Mouse (Mus musculus): ENCODE data around the gene Fam76a. TPM values are rescaled to one million over a fixed set of nuclear protein-coding genes. Genes with fewer than 3 reads are reported as not detected.
A peak's percentile ranks its signal among the peaks of the same experiment; 100 is the strongest.

The Fam76a gene
- total and polyA plus RNA-seq, 3 experiments = 10.3 to 11.5 (median 10.8) TPM

DNA sequence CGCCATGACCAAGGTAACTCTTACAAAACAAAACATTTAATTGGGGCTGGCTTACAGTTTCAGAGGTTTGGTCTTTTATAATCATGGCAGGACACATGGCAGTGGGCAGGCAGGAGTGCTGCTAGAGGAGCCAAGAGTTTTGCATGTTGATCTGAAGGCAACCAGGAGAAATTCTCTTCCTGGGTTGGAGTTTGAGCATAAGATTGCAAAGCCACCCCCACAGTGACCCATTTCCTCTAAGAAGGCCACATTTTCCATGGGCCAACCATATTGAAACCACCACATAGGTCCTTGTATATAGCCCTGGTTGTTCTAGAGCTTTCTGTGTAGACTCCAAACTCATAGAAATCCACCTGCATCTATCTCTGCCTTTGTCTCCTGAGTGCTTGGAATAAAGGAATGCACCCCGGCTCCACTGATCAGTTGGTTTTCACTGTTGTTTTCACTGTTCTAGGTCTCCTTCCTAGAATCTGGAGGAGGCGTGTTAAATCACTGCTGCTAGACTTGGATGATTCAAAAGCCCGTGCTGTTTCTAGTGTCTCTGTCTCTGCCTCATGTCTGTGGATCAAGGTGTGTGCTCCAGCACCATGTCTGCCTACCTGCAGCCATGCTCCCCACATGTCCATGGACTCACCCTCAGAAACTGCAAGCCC lies 10.5 kb upstream of the Fam76a start:
- Histone ChIP-seq H3K4me1 (ENCODE audit: control insufficient read depth in 1 of 2, insufficient read depth in 2 of 2) (peaks cover 0 to 13% of the 10 kb centered on the region in 2 experiments), H3K27ac (ENCODE audit: insufficient read depth, low read depth) (no peak overlapping the region), H3K79me2 (replicated peaks; ENCODE audit: control insufficient read depth, extremely low read depth, insufficient read depth, poor library complexity, severe bottlenecking) (no peaks in the 10 kb centered on the region), H3K36me3 (replicated peaks in 1 of 2; ENCODE audit: control insufficient read depth in 1 of 2, insufficient read depth in 1 of 2, low read length in 1 of 2) (no peaks in the 10 kb centered on the region), H3K4me2 (ENCODE audit: insufficient read depth, low read depth, poor library complexity, severe bottlenecking) (no peak overlapping the region; the same call in 1 of the 2 replicates), H3K9ac (ENCODE audit: insufficient read depth, low read depth) (no peak overlapping the region), H3K27me3 (replicated peaks) (peaks cover 4% of the 10 kb centered on the region), H3K9me3 (replicated peaks; ENCODE audit: low read length) (no peaks in the 10 kb centered on the region), H3K4me3 (replicated peaks in 1 of 3; ENCODE audit: low read depth in 2 of 3, low read length in 2 of 3, poor library complexity in 1 of 3) (no peak overlapping the region)
- dilution Hi-C loops (cut with MboI; ENCODE audit: extremely low pct_ligation_motif_present, extremely low pct_unique_long_range_greater_than_20kb, low sequenced_read_pairs) (no loop called here), in situ Hi-C loops (cut with MboI; ENCODE audit: low pct_ligation_motif_present, low pct_unique_long_range_greater_than_20kb, low sequenced_read_pairs) (no loop called here)
- TF ChIP-seq ETS1 (conservative IDR thresholded peaks at IDR 0.05; ENCODE audit: low read depth, low read length) (no peak), EP300 (IDR thresholded peaks at IDR 0.05; ENCODE audit: low read length) (0 out of 2 replicates have a peak, but pooled peaks have one; percentile 44), MAZ (IDR thresholded peaks at IDR 0.05; ENCODE audit: low read depth, low read length) (no peak)
- DNase-seq (ENCODE audit: extremely low read depth) = no peak

- H3K9me3 ChIP-seq (replicated peaks; ENCODE audit: low read length) = no peaks in the 10 kb centered on the region
- peak; percentile 79 for DNase-seq (ENCODE audit: extremely low read depth)
- dilution Hi-C loops (cut with MboI; ENCODE audit: extremely low pct_ligation_motif_present, extremely low pct_unique_long_range_greater_than_20kb, low sequenced_read_pairs) (no loop called here), in situ Hi-C loops (cut with MboI; ENCODE audit: low pct_ligation_motif_present, low pct_unique_long_range_greater_than_20kb, low sequenced_read_pairs) (no loop called here)
- no peaks in the 10 kb centered on the region for H3K36me3 ChIP-seq (replicated peaks in 1 of 2; ENCODE audit: control insufficient read depth in 1 of 2, insufficient read depth in 1 of 2, low read length in 1 of 2)
- no peak overlapping the region for H3K9ac ChIP-seq (ENCODE audit: insufficient read depth, low read depth)
- H3K27me3 ChIP-seq (replicated peaks) = peaks cover 6% of the 10 kb centered on the region
- TF ChIP-seq SMC3 (IDR thresholded peaks at IDR 0.05; ENCODE audit: low read depth, low read length) = peak; percentile 72
- no peak for TF ChIP-seq ETS1 (conservative IDR thresholded peaks at IDR 0.05; ENCODE audit: low read depth, low read length)
- TF ChIP-seq CTCF (conservative IDR thresholded peaks at IDR 0.05 in 1 of 2, IDR thresholded peaks at IDR 0.05 in 1 of 2; ENCODE audit: low read depth in 2 of 2, low read length in 2 of 2) = peak; percentile 75 to 90
- TF ChIP-seq ELF1 (IDR thresholded peaks at IDR 0.05; ENCODE audit: low read depth, low read length) = 0 out of 2 replicates have a peak, but pooled peaks have one; percentile 6
- no peak for TF ChIP-seq PAX5 (IDR thresholded peaks at IDR 0.05; ENCODE audit: low read length)
- TF ChIP-seq MYC (IDR thresholded peaks at IDR 0.05; ENCODE audit: low read depth, low read length) = peak; percentile 35; the same call in 1 of the 2 replicates
- peak; percentile 12; the same call in 1 of the 2 replicates for TF ChIP-seq ZNF384 (IDR thresholded peaks at IDR 0.05; ENCODE audit: low read depth, low read length)
- no peak for TF ChIP-seq GABPA (IDR thresholded peaks at IDR 0.05; ENCODE audit: insufficient replicate concordance, low read depth, low read length)
- TF ChIP-seq MEF2A (IDR thresholded peaks at IDR 0.05; ENCODE audit: borderline replicate concordance, low read depth, low read length) = no peak
- TF ChIP-seq POLR2A (IDR thresholded peaks at IDR 0.05; ENCODE audit: low read depth, low read length) = no peak
- peak; percentile 95 for TF ChIP-seq RAD21 (IDR thresholded peaks at IDR 0.05; ENCODE audit: low read depth, low read length)
- TF ChIP-seq MXI1 (IDR thresholded peaks at IDR 0.05; ENCODE audit: low read depth, low read length) = no peak
- no peak for TF ChIP-seq KAT2A (IDR thresholded peaks at IDR 0.05; ENCODE audit: insufficient replicate concordance, low read length)
- H3K27ac ChIP-seq (ENCODE audit: insufficient read depth, low read depth) = no peak overlapping the region
- H3K79me2 ChIP-seq (replicated peaks; ENCODE audit: control insufficient read depth, extremely low read depth, insufficient read depth, poor library complexity, severe bottlenecking) = no peaks in the 10 kb centered on the region
- H3K4me1 ChIP-seq (ENCODE audit: control insufficient read depth in 1 of 2, insufficient read depth in 2 of 2) = peaks cover 0 to 13% of the 10 kb centered on the region in 2 experiments; a peak in 3 of 4 replicates
- no peak overlapping the region for H3K4me2 ChIP-seq (ENCODE audit: insufficient read depth, low read depth, poor library complexity, severe bottlenecking)
- H3K4me3 ChIP-seq (replicated peaks in 1 of 3; ENCODE audit: low read depth in 2 of 3, low read length in 2 of 3, poor library complexity in 1 of 3) = no peak overlapping the region
These were observed 8.4 kb upstream of the Fam76a start for GRCm38 (mm10) chr4:132930784-132931183.

Data from CH12.LX (cell line).